Mouse (Mus musculus) spleen, postnatal 14 days (tissue): ENCODE measurements at regions not wholly inside any gene's neighbourhood (a gene's known extent, or its start where the extent isn't known, plus 50 kb on each side); places are given as distances from the start of the nearest gene placed in this dataset.

ENCODE experiments used
- DNase-seq, 2 experiments: peaks; one replicate each; pipeline ENCODE4 v3.0.0; 2021 to 2022; ENCODE audit warnings: low spot score in 2 of 2

DNA sequence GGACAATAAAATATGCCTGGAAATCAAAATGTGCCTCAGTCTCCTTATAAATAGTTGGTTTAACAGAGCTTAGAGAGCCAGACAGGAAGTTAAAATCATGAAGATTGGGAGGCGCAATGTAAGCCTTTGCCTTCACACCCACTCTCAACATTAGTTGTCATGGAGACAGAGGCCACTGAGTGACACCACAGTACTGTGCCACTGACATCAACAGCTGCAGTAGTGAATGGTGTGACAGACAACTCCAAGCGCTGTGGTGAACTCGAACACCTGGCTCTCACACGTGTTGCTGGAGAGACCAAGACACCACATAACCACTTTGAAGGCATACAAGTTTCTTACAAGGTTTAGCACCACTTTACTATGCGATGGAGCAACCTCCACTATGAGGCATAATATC, 172.4 kb downstream of the Ice1 start:
- no peak for DNase-seq

GRCm38 (mm10) chr13:70474746-70475145, 162.7 kb downstream of the Ice1 start:
- no peak for DNase-seq

DNA sequence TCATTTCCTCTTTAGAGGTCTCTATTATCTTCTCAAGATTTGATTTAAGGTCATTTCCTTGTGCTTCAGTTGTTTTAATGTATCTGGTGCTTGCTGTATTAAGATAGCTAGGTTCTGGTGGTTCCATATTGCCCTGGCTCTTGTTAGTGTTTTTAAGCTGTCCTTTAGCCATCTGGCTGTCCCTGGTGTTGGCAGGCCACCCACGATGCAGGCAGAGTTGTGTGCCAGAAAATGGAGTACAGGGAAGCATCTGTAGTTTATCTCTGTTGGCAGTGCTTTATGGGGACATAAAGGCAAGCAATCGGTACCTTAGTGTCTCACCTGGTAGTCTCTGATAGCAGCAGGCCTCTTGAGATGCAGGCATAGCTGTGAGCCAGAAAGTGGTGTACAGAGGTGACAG, 162.1 kb downstream of the Ice1 start:
- DNase-seq: no peak

- no peak for DNase-seq
Observed at GRCm38 (mm10) chr13:70499302-70499701, 138.1 kb downstream of the Ice1 start.
